Mouse (Mus musculus): ENCODE data around the gene Pusl1.
A peak's percentile ranks its signal among the peaks of the same experiment; 100 is the strongest.

The Pusl1 gene

GRCm38 (mm10) chr4:155841003-155841454 is 50.6 kb downstream of the Pusl1 start:
- DNase-seq, result peak; percentile 75

GRCm38 (mm10) chr4:155840076-155841002 is 51.2 kb downstream of the Pusl1 start:
- no peak for DNase-seq

GRCm38 (mm10) chr4:155839483-155839910 is 52.1 kb downstream of the Pusl1 start, which contains the start of gene Mxra8:
Gene Mxra8 (plus strand): TSS chr4:155839680.
- DNase-seq, result peak; percentile 83

- no peak for DNase-seq
Measured at GRCm38 (mm10) chr4:155838187-155839153, 53.1 kb downstream of the Pusl1 start.
